Mouse (Mus musculus) B cell, adult 67 days (primary cell): Measurements from ENCODE around the gene Ctrl. TPM values are rescaled to one million over a fixed set of nuclear protein-coding genes. Genes with fewer than 3 reads are reported as not detected.

ENCODE experiments used
- total RNA-seq, 2 experiments: library from RNA; stranded (reverse); gene quantifications; 4 replicates each; pipeline ENCODE4 v1.2.4; 2023

The Ctrl gene
- total RNA-seq = 1 to 10 TPM; 2.0 to 3.5 TPM

GRCm38 (mm10) chr8:105933762-105934161 is at the start of gene Ctrl:
Gene Ctrl, minus strand, starts transcription at chr8:105933862.

GRCm38 (mm10) chr8:105979325-105979724 is 45.7 kb upstream of the Ctrl start, which contains the start of gene Dpep3:
Gene Dpep3, minus strand, starts transcription at chr8:105979429.

GRCm38 (mm10) chr8:105965905-105966341 is 32.3 kb upstream of the Ctrl start, which contains the start of gene Slc12a4:
Gene Slc12a4, minus strand, starts transcription at chr8:105966097.

GRCm38 (mm10) chr8:105943321-105943739 is 9.7 kb upstream of the Ctrl start, which contains the start of gene Lcat:
Gene Lcat, minus strand, starts transcription at chr8:105943382.

GRCm38 (mm10) chr8:105938306-105938669 is 4.6 kb upstream of the Ctrl start, which contains the start of gene Psmb10:
Gene Psmb10, minus strand, starts transcription at chr8:105938444.

GRCm38 (mm10) chr8:105900180-105900940 is 33.3 kb downstream of the Ctrl start, which contains the start of gene Pskh1:
Gene Pskh1, plus strand, starts transcription at chr8:105900441.

GRCm38 (mm10) chr8:105893339-105893738 is 40.3 kb downstream of the Ctrl start, which contains the start of gene Nrn1l:
Gene Nrn1l, plus strand, starts transcription at chr8:105893567.

Other genes starting within 250 kb of the Ctrl start
- gene Carmil2, start 247.6 kb downstream of the Ctrl start, total RNA-seq = 100 to 1,000 TPM; 155 to 156 TPM
- 10 to 100 TPM; 93.3 to 95.1 TPM for gene Acd, start 232.8 kb downstream of the Ctrl start, total RNA-seq
- 10 to 100 TPM; 14.9 to 16.3 TPM for gene Pard6a, start 232.7 kb downstream of the Ctrl start, total RNA-seq
- not detected for gene 4933405L10Rik, start 226.2 kb downstream of the Ctrl start, total RNA-seq
- 1 to 10 TPM; 4.2 to 4.3 TPM for gene Enkd1, start 225.7 kb downstream of the Ctrl start, total RNA-seq
- 1 to 10 TPM; 4.1 to 6.5 TPM for gene Gfod2, start 175.2 kb downstream of the Ctrl start, total RNA-seq
- gene Ranbp10, start 106.5 kb downstream of the Ctrl start, total RNA-seq = 10 to 100 TPM; 36.8 to 38.6 TPM
- gene Tsnaxip1, start 106.1 kb downstream of the Ctrl start, total RNA-seq = 1 to 10 TPM; 1.4 to 1.6 TPM
- gene Cenpt, start 80.6 kb downstream of the Ctrl start, total RNA-seq = 10 to 100 TPM; 17.6 to 18.1 TPM
- 10 to 100 TPM; 17.1 to 19.7 TPM for gene Thap11, start 78.7 kb downstream of the Ctrl start, total RNA-seq
- 10 to 100 TPM; 17.1 to 31.8 TPM for gene Nutf2, start 73.3 kb downstream of the Ctrl start, total RNA-seq
- gene Edc4, start 53.0 kb downstream of the Ctrl start, total RNA-seq = 10 to 100 TPM; 75.9 to 79.6 TPM
- gene Nrn1l, start 40.3 kb downstream of the Ctrl start, total RNA-seq = 1 to 10 TPM in 1 of 2 experiments, not detected in 1; 1.3 TPM
- 10 to 100 TPM; 22.5 to 30.1 TPM for gene Pskh1, start 33.4 kb downstream of the Ctrl start, total RNA-seq
- 100 to 1,000 TPM; 141 to 157 TPM for gene Psmb10, start 4.6 kb upstream of the Ctrl start, total RNA-seq
- under 1 TPM in 1 of 2 experiments, not detected in 1; 0.67 TPM for gene Lcat, start 9.5 kb upstream of the Ctrl start, total RNA-seq
- 10 to 100 TPM; 13.7 to 16.2 TPM for gene Slc12a4, start 32.2 kb upstream of the Ctrl start, total RNA-seq
- not detected for gene Dpep3, start 45.6 kb upstream of the Ctrl start, total RNA-seq
- gene Dus2, start 57.5 kb upstream of the Ctrl start, total RNA-seq = 10 to 100 TPM; 29.8 to 31.5 TPM
- not detected for gene Dpep2nb, start 72.1 kb upstream of the Ctrl start, total RNA-seq
- 10 to 100 TPM in 1 of 2 experiments, 1 to 10 TPM in 1; 8.0 to 10.7 TPM for gene Ddx28, start 78.0 kb upstream of the Ctrl start, total RNA-seq
- gene Nfatc3, start 125.0 kb upstream of the Ctrl start, total RNA-seq = 100 to 1,000 TPM; 207 to 214 TPM
- not detected for gene Esrp2, start 203.1 kb upstream of the Ctrl start, total RNA-seq
- gene Pla2g15, start 216.5 kb upstream of the Ctrl start, total RNA-seq = 10 to 100 TPM in 1 of 2 experiments, 1 to 10 TPM in 1; 9.8 to 12.9 TPM
- 10 to 100 TPM; 32.5 to 38.9 TPM for gene Slc7a6, start 235.0 kb upstream of the Ctrl start, total RNA-seq